Mouse (Mus musculus) forebrain, embryonic 11.5 days (tissue): ENCODE measurements around the gene Hexb. TPM values are rescaled to one million over a fixed set of nuclear protein-coding genes. Genes with fewer than 3 reads are reported as not detected.

Experiments
- ATAC-seq: fragments of 200-750 bp; cut with Nextera tagmentation; replicated peaks from 2 replicates; pipeline ENCODE4 v1.8.0; 2017; ENCODE audit warnings: moderate TSS enrichment; ENCODE audit not compliant: low FRiP score
- DNase-seq: peaks from one replicate; pipeline ENCODE4 v3.0.0-alpha.2; 2017; ENCODE audit warnings: low spot score
- H3K27ac ChIP-seq: fragments of 300-500 bp; sonication (generic); 2 replicates; pipeline ENCODE4 v1.5.1; 2014; ENCODE audit warnings: low read depth, low read length
- H3K27me3 ChIP-seq: fragments of 300-500 bp; sonication (generic); 2 replicates; pipeline ENCODE4 v1.6.1; 2014; ENCODE audit warnings: mild to moderate bottlenecking, low read length, mixed read lengths; ENCODE audit not compliant: control insufficient read depth, insufficient read depth
- H3K36me3 ChIP-seq: fragments of 300-500 bp; sonication (generic); 2 replicates; pipeline ENCODE4 v1.6.1; 2014; ENCODE audit warnings: mild to moderate bottlenecking, low read length, moderate library complexity, mixed read lengths; ENCODE audit not compliant: control insufficient read depth, insufficient read depth
- H3K4me1 ChIP-seq: fragments of 300-500 bp; sonication (generic); replicated peaks from 2 replicates; pipeline ENCODE4 v1.6.1; 2014; ENCODE audit warnings: low read length, mixed read lengths; ENCODE audit not compliant: control insufficient read depth, insufficient read depth
- H3K4me2 ChIP-seq: fragments of 300-500 bp; sonication (generic); 2 replicates; pipeline ENCODE4 v1.6.1; 2014; ENCODE audit warnings: low read depth, mild to moderate bottlenecking, low read length, moderate library complexity, mixed read lengths; ENCODE audit not compliant: severe bottlenecking
- H3K4me3 ChIP-seq: fragments of 300-500 bp; sonication (generic); 2 replicates; pipeline ENCODE4 v1.5.1; 2014; ENCODE audit warnings: low read depth, low read length
- H3K9ac ChIP-seq: fragments of 300-500 bp; sonication (generic); 2 replicates; pipeline ENCODE4 v1.6.1; 2014; ENCODE audit warnings: low read length
- H3K9me3 ChIP-seq: fragments of 300-500 bp; sonication (generic); 2 replicates; pipeline ENCODE4 v1.6.1; 2016; ENCODE audit warnings: low read length, mixed read lengths; ENCODE audit not compliant: control insufficient read depth
- WGBS: fragments of 180-500 bp; shearing (Covaris S2); extraction: QIAGEN DNeasy Blood & Tissue Kit; methylation state at CpG from one replicate; pipeline ENCODE4 v1.1.7; 2014; 5-methylcytosine and 5-hydroxymethylcytosine counted together
- polyA plus RNA-seq: library from polyadenylated mRNA; unstranded; fragments of >200 nt; fragmentation: Nextera tagmentation; extraction: Ambion mirVana; gene quantifications from 2 replicates; pipeline ENCODE4 v1.2.1, GENCODE M21; 2014

Hexb gene
- polyA plus RNA-seq, 1 experiment from 2014 or later = 20.3 TPM

- Histone ChIP-seq H3K4me1 (peaks cover 3% of the 10 kb centered on the region; the same call in 1 of the 2 replicates), H3K36me3 (no peaks in the 10 kb centered on the region), H3K27ac (no peak overlapping the region), H3K9me3 (no peaks in the 10 kb centered on the region), H3K4me3 (no peak overlapping the region), H3K4me2 (no peak overlapping the region), H3K27me3 (no peaks in the 10 kb centered on the region), H3K9ac (no peak overlapping the region)
- 76% methylated on average over 2 of the region's 2 CpGs for WGBS
- ATAC-seq (no peak), DNase-seq (no peak)
These were observed 34.9 kb upstream of the Hexb start for GRCm38 (mm10) chr13:97233092-97233491.

GRCm38 (mm10) chr13:97230101-97230500, 31.9 kb upstream of the Hexb start:
- Histone ChIP-seq H3K4me1 (no peaks in the 10 kb centered on the region), H3K9ac (no peak overlapping the region), H3K27ac (no peak overlapping the region), H3K4me3 (no peak overlapping the region), H3K4me2 (no peak overlapping the region), H3K27me3 (no peaks in the 10 kb centered on the region), H3K36me3 (no peaks in the 10 kb centered on the region), H3K9me3 (no peaks in the 10 kb centered on the region)
- ATAC-seq (no peak), DNase-seq (no peak)
- 84% methylated on average over 3 of the region's 3 CpGs for WGBS

- Histone ChIP-seq H3K36me3 (no peaks in the 10 kb centered on the region), H3K4me3 (no peak overlapping the region), H3K9me3 (no peaks in the 10 kb centered on the region), H3K27ac (no peak overlapping the region), H3K9ac (no peak overlapping the region), H3K4me2 (no peak overlapping the region), H3K4me1 (no peaks in the 10 kb centered on the region), H3K27me3 (no peaks in the 10 kb centered on the region)
- ATAC-seq (no peak), DNase-seq (no peak)
- WGBS = 85% methylated on average over 3 of the region's 3 CpGs
These were observed 29.6 kb upstream of the Hexb start for GRCm38 (mm10) chr13:97227795-97228194.

- WGBS = 83% methylated on average over 17 of the region's 17 CpGs
- no peaks in the 10 kb centered on the region for H3K9me3 ChIP-seq
- H3K4me2 ChIP-seq = no peak overlapping the region
- H3K27ac ChIP-seq = no peak overlapping the region
- H3K36me3 ChIP-seq = no peaks in the 10 kb centered on the region
- no peak for DNase-seq
- H3K9ac ChIP-seq = no peak overlapping the region
- no peak overlapping the region for H3K4me3 ChIP-seq
- no peaks in the 10 kb centered on the region for H3K27me3 ChIP-seq
- H3K4me1 ChIP-seq = no peaks in the 10 kb centered on the region
- no peak for ATAC-seq
These were observed 27.0 kb upstream of the Hexb start for GRCm38 (mm10) chr13:97225130-97225529.

- ATAC-seq = no peak
- Histone ChIP-seq H3K27ac (no peak overlapping the region), H3K9me3 (no peaks in the 10 kb centered on the region), H3K36me3 (no peaks in the 10 kb centered on the region), H3K27me3 (no peaks in the 10 kb centered on the region), H3K4me2 (no peak overlapping the region), H3K4me3 (no peak overlapping the region), H3K4me1 (no peaks in the 10 kb centered on the region), H3K9ac (no peak overlapping the region)
- no peak for DNase-seq
- 73% methylated on average over 10 of the region's 10 CpGs for WGBS
These were observed 26.3 kb upstream of the Hexb start for GRCm38 (mm10) chr13:97224341-97224982.

GRCm38 (mm10) chr13:97223856-97224255, 25.7 kb upstream of the Hexb start:
- no peaks in the 10 kb centered on the region for H3K27me3 ChIP-seq
- ATAC-seq (no peak), DNase-seq (no peak)
- no peak overlapping the region for H3K27ac ChIP-seq
- no peak overlapping the region for H3K4me2 ChIP-seq
- H3K4me3 ChIP-seq = no peak overlapping the region
- no peaks in the 10 kb centered on the region for H3K36me3 ChIP-seq
- 90% methylated on average over 8 of the region's 8 CpGs for WGBS
- no peaks in the 10 kb centered on the region for H3K9me3 ChIP-seq
- H3K4me1 ChIP-seq = no peaks in the 10 kb centered on the region; the same call in 1 of the 2 replicates
- no peak overlapping the region for H3K9ac ChIP-seq

DNA sequence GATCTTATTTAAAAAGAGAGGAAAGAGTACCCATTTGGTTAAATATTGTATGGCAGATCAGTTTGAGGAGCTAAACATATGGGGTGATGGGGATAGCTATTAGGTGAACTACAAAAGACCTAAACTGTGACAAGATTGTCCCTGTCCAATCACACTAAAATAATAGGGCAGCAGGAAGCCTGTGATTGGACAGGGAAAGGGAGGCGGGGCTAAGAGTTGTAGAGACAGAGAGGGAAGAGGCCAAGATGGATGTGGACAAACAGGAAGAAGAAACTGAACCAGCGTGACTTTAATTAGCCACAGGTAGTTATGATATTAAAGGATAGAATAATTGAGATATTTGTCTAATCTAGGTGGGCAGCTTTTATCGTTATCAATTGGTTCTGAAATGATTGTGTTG, 21.9 kb upstream of the Hexb start:
- WGBS = 91% methylated on average over 3 of the region's 3 CpGs
- Histone ChIP-seq H3K4me2 (no peak overlapping the region), H3K4me1 (peaks cover 4% of the 10 kb centered on the region; the same call in 1 of the 2 replicates), H3K9me3 (no peaks in the 10 kb centered on the region), H3K9ac (no peak overlapping the region), H3K27ac (no peak overlapping the region), H3K36me3 (no peaks in the 10 kb centered on the region), H3K4me3 (no peak overlapping the region), H3K27me3 (no peaks in the 10 kb centered on the region)
- DNase-seq (no peak), ATAC-seq (no peak)

DNA sequence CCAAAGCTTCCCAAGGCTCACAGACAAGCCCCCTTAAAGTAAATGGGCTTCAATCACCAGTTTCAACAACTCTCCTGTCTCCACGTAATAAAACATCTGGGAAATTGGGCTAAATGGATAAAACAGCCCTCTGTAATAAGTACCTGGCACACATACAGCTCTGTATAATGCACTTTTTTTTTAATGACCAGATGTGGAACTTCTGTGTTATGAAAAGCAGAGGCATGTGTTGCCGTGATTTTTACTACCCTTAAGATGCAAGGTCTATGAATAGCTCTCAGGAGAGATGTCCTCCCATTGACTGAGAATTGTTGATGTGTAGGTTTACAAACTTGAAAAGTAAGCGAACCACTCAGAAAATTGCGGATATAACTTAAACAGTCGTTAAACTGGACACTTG, 18.0 kb upstream of the Hexb start:
- peaks cover 4% of the 10 kb centered on the region; the same call in 1 of the 2 replicates for H3K4me1 ChIP-seq
- WGBS = 85% methylated on average over 5 of the region's 5 CpGs
- H3K36me3 ChIP-seq = no peaks in the 10 kb centered on the region
- no peak overlapping the region for H3K4me3 ChIP-seq
- no peaks in the 10 kb centered on the region for H3K27me3 ChIP-seq
- no peak overlapping the region for H3K4me2 ChIP-seq
- ATAC-seq (no peak), DNase-seq (no peak)
- no peaks in the 10 kb centered on the region for H3K9me3 ChIP-seq
- H3K9ac ChIP-seq = no peak overlapping the region
- H3K27ac ChIP-seq = no peak overlapping the region

DNA sequence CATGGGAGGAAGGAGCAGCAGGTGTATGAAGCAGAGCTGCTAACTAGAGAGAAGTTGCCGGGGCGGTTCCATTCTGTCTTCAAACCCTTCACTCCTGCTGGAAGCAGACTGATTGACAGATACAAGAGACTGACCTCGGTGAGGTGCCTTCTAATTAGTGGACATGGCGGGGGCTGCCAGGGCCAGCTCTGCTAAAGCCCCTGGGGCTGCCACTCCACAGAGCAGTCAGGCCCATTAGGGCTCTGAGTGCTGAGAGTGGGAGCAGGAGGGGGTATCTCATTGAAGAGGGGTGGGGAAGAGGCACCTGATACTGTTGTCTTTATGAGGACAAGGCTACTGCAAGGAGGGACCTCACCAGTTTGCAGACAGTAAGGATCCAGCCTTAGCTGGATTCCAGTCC, 17.4 kb upstream of the Hexb start:
- ATAC-seq (peak; percentile 66; the same call in 1 of the 2 replicates), DNase-seq (peak; percentile 52)
- H3K4me3 ChIP-seq = no peak overlapping the region
- H3K36me3 ChIP-seq = no peaks in the 10 kb centered on the region
- H3K27me3 ChIP-seq = no peaks in the 10 kb centered on the region
- 23% methylated on average over 4 of the region's 4 CpGs for WGBS
- H3K4me2 ChIP-seq = no peak overlapping the region
- no peaks in the 10 kb centered on the region for H3K9me3 ChIP-seq
- peaks cover 4% of the 10 kb centered on the region; the same call in 1 of the 2 replicates for H3K4me1 ChIP-seq
- H3K9ac ChIP-seq = no peak overlapping the region
- no peak overlapping the region for H3K27ac ChIP-seq
